Mouse (Mus musculus): ENCODE results near the gene Gm3043. TPM values are rescaled to one million over a fixed set of nuclear protein-coding genes. Genes with fewer than 3 reads are reported as not detected.
"Not testable (repeated sequence)": the region's sequence is repeated elsewhere in the genome, so short reads cannot be mapped to it uniquely, and the experiment has no call there.

Gm3043 gene
- not detected for total RNA-seq (2022)

GRCm38 (mm10) chr14:3688483-3688882, at the start of gene Gm3043:
Gm3043 (plus strand) TSS chr14:3688783.
- not testable (repeated sequence) for DNase-seq (ENCODE audit: low spot score in 2 of 2)

GRCm38 (mm10) chr14:3651730-3652129, 36.9 kb upstream of the Gm3043 start, which contains the start of gene Gm3020:
Gm3020 (plus strand) TSS chr14:3652030.
- not testable (repeated sequence) for DNase-seq (ENCODE audit: low spot score in 2 of 2)

Other genes with a start within 250 kb of the Gm3043 start
- not detected for gene Gm10408, start 239.4 kb upstream of the Gm3043 start, total RNA-seq (2022)
- not detected for gene Gm3012, start 54.3 kb upstream of the Gm3043 start, total RNA-seq (2022)
- gene Gm3020, start 36.8 kb upstream of the Gm3043 start, total RNA-seq (2022): under 1 TPM in 1 of 4 experiments, not detected in 3; 0.13 TPM
- not detected for gene Gm3002, start 121.3 kb downstream of the Gm3043 start, total RNA-seq (2022)
- not detected for gene Gm3033, start 157.5 kb downstream of the Gm3043 start, total RNA-seq (2022)
- not detected for gene Gm2916, start 195.4 kb downstream of the Gm3043 start, total RNA-seq (2022)
- not detected for gene Gm3029, start 243.0 kb downstream of the Gm3043 start, total RNA-seq (2022)

Measured in gastrocnemius, adult 8-10 months (tissue).